Mouse (Mus musculus): Measurements from ENCODE around the gene Eif3g. TPM values are rescaled to one million over a fixed set of nuclear protein-coding genes. Genes with fewer than 3 reads are reported as not detected.

The Eif3g gene
- polyA plus RNA-seq, 1 experiment from 2014 or later = 321 TPM

DNA sequence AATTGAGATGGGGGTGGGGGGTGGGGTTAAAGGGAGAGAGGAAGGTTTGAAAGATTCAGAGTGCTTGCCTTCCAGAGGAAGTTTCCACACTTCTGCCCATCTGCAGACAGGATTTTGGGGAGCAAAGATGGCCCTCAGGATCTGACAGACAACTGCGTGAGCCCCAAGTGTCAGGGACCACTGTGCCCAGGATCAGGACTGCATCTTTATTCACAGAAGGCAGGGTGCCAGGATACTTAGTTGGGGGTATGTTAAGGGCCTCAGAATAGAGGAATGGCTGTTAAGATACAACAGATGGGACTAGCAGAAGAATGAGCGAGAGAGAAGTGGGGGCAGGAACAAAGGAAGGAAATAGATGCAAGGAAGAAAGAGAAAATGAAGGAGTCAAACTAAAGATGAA lies 11.9 kb downstream of the Eif3g start:
- Histone ChIP-seq H3K27me3 (no peaks in the 10 kb centered on the region), H3K4me1 (peaks cover 12% of the 10 kb centered on the region), H3K9ac (replicated peaks) (no peak overlapping the region), H3K4me3 (no peak overlapping the region), H3K4me2 (replicated peaks) (no peak overlapping the region), H3K27ac (replicated peaks) (no peak overlapping the region), H3K9me3 (no peaks in the 10 kb centered on the region), H3K36me3 (peaks cover 24% of the 10 kb centered on the region)
- 92% methylated on average over 2 of the region's 2 CpGs for WGBS
- no peak for ATAC-seq (ENCODE audit: low FRiP score, low read depth)

DNA sequence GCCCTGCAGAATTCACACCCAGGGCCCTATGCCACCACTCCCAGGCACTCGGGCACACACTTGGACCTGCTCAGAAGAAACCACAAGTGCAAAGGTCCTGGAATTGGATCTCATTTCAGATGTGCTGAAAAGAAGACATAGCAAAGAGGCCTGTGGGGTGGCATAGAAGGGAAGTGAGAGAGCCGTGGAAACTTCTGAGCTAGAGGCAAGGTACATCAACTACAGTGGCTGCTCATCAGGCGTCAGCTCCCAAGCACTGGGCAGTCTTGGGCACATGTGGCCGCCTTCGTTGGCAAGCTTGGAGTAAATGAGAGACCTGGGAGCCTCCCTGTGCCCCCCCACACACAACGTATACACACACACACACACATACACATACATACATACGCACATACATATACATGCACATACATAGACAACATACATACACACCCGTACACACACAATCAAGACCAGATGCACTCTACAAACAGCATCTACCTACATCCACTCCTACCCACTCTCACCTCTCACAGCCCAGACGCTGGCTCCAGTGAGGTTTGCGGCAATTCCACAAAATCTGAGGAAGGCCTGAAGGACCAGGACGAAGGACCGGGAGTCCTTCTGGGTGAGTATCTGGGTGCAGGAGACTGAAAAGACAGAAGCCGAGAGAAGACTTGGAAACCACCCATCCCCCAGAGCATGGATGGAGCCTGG lies 19.2 kb downstream of the Eif3g start, which contains the start of gene Angptl6:
Angptl6 (minus strand) TSS at position 631 of the 696 bp plus-strand sequence.
- 94% methylated on average over 13 of the region's 13 CpGs for WGBS
- Histone ChIP-seq H3K27me3 (no peaks in the 10 kb centered on the region), H3K4me3 (peak within 1 kb of the TSS; percentile 39), H3K36me3 (no peaks in the 10 kb centered on the region), H3K9ac (replicated peaks) (peak within 1 kb of the TSS; percentile 61), H3K27ac (replicated peaks) (peak within 1 kb of the TSS; percentile 81), H3K9me3 (no peaks in the 10 kb centered on the region), H3K4me1 (0 out of 2 replicates have a peak, but pooled peaks cover 5% of the 10 kb centered on the region), H3K4me2 (replicated peaks) (peak within 1 kb of the TSS; percentile 54)
- no peak for ATAC-seq (ENCODE audit: low FRiP score, low read depth)

DNA sequence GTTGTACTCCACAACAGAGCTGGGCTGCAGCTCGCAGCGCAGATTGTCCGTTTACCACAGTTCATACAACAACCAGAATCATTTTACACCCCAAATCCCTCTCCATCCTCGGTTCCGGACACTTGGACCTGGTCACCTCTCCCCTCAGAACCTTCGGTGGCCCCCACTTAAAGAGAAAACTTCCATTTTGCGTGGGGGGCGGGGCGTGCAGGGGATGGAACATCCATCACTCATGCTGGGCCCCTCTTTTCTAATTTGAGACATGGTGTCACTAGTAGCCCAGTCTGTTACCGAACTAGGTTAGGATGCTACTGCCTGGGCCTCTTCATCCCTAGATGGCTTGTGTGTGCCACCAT lies 19.7 kb downstream of the Eif3g start:
- Histone ChIP-seq H3K9me3 (no peaks in the 10 kb centered on the region), H3K9ac (replicated peaks) (peak overlapping the region; percentile 61), H3K4me3 (peak overlapping the region; percentile 39), H3K36me3 (no peaks in the 10 kb centered on the region), H3K27me3 (no peaks in the 10 kb centered on the region), H3K27ac (replicated peaks) (peak overlapping the region; percentile 81), H3K4me1 (0 out of 2 replicates have a peak, but pooled peaks cover 5% of the 10 kb centered on the region), H3K4me2 (replicated peaks) (peak overlapping the region; percentile 54)
- ATAC-seq (ENCODE audit: low FRiP score, low read depth) = peak; percentile 13; the same call in 1 of the 2 replicates
- 23% methylated on average over 10 of the region's 10 CpGs for WGBS

DNA sequence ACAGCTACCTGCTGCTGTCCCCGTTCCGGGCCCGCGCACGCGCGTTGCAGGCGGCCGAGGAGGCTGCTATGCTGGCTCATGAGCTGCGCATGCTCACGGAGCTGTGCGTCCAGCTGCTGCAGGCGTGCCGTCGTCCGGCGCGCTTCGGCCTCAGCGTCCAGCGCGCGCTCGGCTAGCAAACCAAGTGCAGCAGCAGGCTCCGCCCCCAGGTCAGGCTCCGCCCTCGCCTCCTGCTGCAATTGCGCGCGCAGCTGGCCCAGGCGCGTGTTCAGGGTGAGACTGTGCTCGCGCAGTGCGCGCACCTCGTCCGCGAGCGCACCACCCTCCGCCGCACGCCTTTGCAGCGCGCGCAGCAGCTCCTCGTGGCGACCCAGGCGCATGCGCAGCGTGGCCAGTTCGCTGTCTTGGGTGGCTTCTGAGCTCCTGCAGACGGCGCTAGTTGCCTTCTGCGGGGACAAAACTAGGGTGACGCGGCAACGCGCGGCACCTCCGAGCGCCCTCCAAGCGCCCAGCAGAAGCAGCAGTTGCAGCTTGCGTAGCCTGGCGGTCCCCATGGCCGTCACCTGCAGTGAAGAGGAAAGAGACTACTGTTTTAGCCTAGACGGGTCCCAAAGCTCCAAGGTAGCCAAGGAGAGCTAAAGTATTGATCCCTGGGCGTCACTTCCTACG lies 20.2 kb downstream of the Eif3g start:
- no peaks in the 10 kb centered on the region for H3K27me3 ChIP-seq
- WGBS = under 1% methylated on average over 69 of the region's 69 CpGs
- ATAC-seq (ENCODE audit: low FRiP score, low read depth) = peak; percentile 95

DNA sequence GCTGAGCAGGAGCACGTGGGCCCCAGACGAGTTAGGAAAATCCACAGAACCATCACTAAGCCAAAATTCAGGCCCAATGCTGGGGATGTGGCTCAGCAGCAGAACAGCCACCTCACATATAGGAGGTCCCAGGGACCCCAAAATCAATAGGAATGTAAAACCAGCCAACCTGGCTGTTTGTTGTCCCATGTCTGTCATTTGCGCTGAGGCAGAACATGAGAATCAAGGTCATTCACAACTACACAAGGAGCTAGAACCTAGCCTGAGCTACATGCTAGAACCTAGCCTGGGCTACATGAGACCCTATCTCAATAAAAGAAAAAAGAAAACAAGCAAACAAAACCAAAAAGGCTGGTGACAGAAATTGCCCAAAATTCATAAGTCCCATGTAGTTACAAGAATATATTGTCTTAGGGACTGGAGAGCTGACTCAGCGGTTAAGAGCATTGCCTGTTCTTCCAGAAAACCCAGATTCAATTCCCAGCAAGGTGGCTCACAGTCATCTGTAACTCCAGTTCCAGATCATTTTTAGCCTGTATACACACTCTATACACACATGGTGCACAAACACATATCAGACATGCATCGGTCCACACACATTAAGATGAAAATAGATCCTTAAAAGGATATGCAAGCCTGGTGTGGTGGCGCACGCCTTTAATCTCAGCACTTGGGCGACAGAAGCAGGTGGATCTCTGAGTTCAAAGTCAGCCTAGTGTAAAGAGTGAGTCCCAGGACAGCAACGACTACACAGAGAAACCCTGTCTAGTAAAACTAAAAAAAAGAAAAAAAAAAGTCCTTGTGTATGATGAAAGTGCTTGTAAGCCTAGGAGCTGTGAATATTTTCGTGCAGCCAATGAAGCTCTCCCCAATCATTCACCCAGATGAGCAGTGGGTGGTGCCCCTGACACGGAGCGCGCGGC lies 21.0 kb downstream of the Eif3g start:
- Histone ChIP-seq H3K27ac (replicated peaks) (0 out of 2 replicates have a peak overlapping the region, but pooled peaks have one; percentile 43), H3K36me3 (no peaks in the 10 kb centered on the region), H3K4me2 (replicated peaks) (peak overlapping the region; percentile 54), H3K27me3 (no peaks in the 10 kb centered on the region), H3K9ac (replicated peaks) (peak overlapping the region; percentile 20), H3K9me3 (no peaks in the 10 kb centered on the region), H3K4me3 (peak overlapping the region; percentile 39), H3K4me1 (0 out of 2 replicates have a peak, but pooled peaks cover 5% of the 10 kb centered on the region)
- 38% methylated on average over 14 of the region's 14 CpGs for WGBS
- no peak; the same call in 1 of the 2 replicates for ATAC-seq (ENCODE audit: low FRiP score, low read depth)

More for the DNA sequence above, 20.2 kb downstream of the Eif3g start:
- peak overlapping the region; percentile 61 for H3K9ac ChIP-seq (replicated peaks)
- H3K4me1 ChIP-seq = 0 out of 2 replicates have a peak, but pooled peaks cover 5% of the 10 kb centered on the region
- no peaks in the 10 kb centered on the region for H3K36me3 ChIP-seq
- H3K9me3 ChIP-seq = no peaks in the 10 kb centered on the region
- peak overlapping the region; percentile 39 for H3K4me3 ChIP-seq
- peak overlapping the region; percentile 81 for H3K27ac ChIP-seq (replicated peaks)
- H3K4me2 ChIP-seq (replicated peaks) = peak overlapping the region; percentile 54

DNA sequence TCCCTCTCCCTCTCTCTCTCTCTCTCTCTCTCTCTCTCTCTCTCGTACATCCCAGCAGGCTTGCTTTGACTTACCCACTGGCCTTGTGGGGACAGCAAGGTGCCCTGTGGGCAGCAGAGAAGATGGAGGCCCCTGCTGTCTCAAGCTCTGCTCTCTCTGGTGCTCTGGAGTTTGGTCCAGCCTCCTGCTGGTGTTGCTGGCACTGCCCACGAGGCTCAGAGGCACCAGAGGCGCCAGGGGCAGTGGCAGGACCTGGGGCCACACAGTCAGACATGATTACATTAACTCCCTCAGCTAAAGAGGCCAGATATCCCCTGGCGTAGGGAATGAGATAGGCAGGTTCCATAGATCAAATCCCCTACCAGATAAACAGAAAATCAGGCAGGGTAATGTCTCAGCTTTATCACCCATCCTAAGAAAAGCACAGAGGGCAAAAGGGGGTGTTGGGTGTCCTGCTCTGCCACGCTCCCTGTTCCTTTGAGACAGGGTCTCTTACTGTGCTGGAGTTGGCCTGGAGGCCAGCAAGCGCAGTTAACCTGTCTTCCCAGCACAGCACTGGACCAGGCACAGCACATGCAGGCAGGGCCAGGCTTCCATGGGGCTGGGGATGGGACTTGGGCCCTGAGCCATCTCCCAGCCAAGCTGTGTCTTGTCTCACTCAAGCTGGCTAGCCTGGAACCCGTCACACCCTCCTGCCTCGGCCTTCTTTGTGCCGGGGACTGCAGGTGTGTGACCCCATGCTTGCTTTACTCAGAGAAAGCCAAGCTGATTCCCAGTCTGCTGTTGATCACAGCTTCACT lies 21.9 kb downstream of the Eif3g start:
- ATAC-seq (ENCODE audit: low FRiP score, low read depth) = no peak
- WGBS = 72% methylated on average over 9 of the region's 9 CpGs

DNA sequence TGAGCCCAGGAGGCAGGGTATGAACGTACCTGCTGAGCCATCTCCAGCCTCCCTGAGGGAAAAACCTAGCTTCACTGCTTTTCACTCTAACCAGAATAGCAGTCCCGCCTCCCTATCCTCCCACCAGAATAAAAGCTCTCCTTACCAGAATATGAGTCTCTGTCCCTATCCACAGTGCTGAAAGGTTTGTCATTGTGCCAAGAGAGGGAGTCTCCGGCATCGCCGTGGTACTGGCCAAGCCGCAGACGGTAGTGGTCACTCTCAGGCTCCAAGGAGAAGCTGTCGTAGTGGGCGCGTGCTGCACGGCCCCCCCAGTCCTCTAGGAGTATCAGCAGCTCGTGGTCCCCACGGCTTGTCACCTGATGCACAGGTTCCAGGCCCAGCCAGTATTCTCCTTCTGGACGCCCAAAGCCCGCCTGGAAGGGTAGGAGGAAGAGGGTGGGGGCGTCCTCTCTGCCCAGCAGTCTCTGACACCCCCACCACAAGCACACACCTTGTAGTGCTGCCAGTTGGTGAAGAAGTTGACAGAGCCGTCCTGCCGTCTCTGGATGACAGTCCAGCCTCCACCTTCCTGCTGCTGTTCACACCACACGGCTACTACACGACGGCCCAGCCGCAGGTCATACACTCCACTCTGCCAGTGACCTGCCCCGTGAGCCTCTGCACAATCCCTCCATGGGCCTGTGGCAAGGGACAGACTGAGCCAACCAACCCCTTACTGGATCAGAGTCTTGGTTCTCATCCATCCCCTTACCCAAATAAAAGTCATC lies 23.2 kb downstream of the Eif3g start:
- no peak for ATAC-seq (ENCODE audit: low FRiP score, low read depth)
- Histone ChIP-seq H3K27me3 (peaks cover 18% of the 10 kb centered on the region), H3K9me3 (no peaks in the 10 kb centered on the region), H3K4me3 (no peak overlapping the region), H3K27ac (replicated peaks) (no peak overlapping the region), H3K9ac (replicated peaks) (no peak overlapping the region), H3K36me3 (no peaks in the 10 kb centered on the region), H3K4me2 (replicated peaks) (no peak overlapping the region), H3K4me1 (0 out of 2 replicates have a peak, but pooled peaks cover 5% of the 10 kb centered on the region)
- WGBS = 67% methylated on average over 23 of the region's 23 CpGs

More for the DNA sequence above, 21.9 kb downstream of the Eif3g start:
- Histone ChIP-seq H3K4me2 (replicated peaks) (no peak overlapping the region), H3K4me1 (0 out of 2 replicates have a peak, but pooled peaks cover 5% of the 10 kb centered on the region), H3K27me3 (peaks cover 5% of the 10 kb centered on the region; the same call in 1 of the 2 replicates), H3K36me3 (no peaks in the 10 kb centered on the region), H3K9me3 (no peaks in the 10 kb centered on the region), H3K27ac (replicated peaks) (no peak overlapping the region), H3K9ac (replicated peaks) (no peak overlapping the region), H3K4me3 (no peak overlapping the region)

DNA sequence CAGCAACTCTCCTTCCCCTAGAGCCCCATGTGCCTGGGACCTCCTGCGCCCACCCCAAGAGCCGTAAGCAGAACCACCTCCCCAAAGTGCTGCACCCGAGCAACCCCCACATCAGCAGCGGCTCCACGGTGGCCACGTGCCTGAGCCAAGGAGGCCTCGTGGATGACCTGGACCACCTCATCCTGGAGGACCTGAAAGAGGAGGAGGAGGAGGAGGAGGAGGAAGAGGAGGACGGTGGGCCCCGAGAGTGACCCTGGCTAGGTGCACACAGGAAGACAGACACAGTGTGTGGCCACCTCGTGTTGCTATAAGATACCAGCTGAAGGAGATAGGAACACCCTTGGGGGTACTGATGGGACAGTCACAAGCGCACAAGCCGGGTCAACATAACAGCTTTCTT lies 24.9 kb downstream of the Eif3g start:
- no peaks in the 10 kb centered on the region for H3K9me3 ChIP-seq
- no peaks in the 10 kb centered on the region for H3K36me3 ChIP-seq
- peaks cover 6% of the 10 kb centered on the region; the same call in 1 of the 2 replicates for H3K4me1 ChIP-seq
- no peak overlapping the region for H3K27ac ChIP-seq (replicated peaks)
- no peak overlapping the region for H3K4me3 ChIP-seq
- ATAC-seq (ENCODE audit: low FRiP score, low read depth) = no peak
- peaks cover 35% of the 10 kb centered on the region for H3K27me3 ChIP-seq
- no peak overlapping the region for H3K9ac ChIP-seq (replicated peaks)
- H3K4me2 ChIP-seq (replicated peaks) = no peak overlapping the region
- 89% methylated on average over 12 of the region's 12 CpGs for WGBS

DNA sequence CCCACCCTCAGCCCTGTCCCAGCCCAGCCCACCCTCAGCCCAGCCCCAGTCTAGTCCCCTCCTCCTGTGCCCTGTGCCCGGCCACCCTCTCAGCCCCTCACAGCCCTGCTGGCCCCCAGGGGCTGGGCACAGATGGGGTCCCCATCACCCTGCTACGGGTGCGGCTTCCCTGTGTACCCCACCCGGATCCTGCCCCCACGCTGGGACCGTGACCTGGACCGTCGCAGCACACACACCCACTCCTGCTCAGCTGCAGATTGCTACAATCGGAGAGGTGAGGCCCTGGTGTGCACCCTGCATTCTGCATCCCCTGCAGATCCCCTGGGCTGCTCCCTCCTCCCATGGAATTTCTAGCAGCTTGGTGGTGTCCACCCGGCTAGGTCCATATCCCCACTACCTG lies 25.4 kb downstream of the Eif3g start:
- ATAC-seq (ENCODE audit: low FRiP score, low read depth) = no peak
- Histone ChIP-seq H3K4me1 (peaks cover 8% of the 10 kb centered on the region; the same call in 1 of the 2 replicates), H3K36me3 (no peaks in the 10 kb centered on the region), H3K4me2 (replicated peaks) (no peak overlapping the region), H3K9ac (replicated peaks) (no peak overlapping the region), H3K4me3 (no peak overlapping the region), H3K27me3 (peaks cover 40% of the 10 kb centered on the region), H3K27ac (replicated peaks) (no peak overlapping the region), H3K9me3 (no peaks in the 10 kb centered on the region)
- 91% methylated on average over 10 of the region's 10 CpGs for WGBS

Measured in midbrain, embryonic 12.5 days (tissue).